Mouse (Mus musculus): Measurements from ENCODE around the gene Epb41l2. TPM values are rescaled to one million over a fixed set of nuclear protein-coding genes. Genes with fewer than 3 reads are reported as not detected.

The Epb41l2 gene
- total RNA-seq, 4 experiments from 2014 or later: 34.0 to 46.3 (median 40.7) TPM

- no peak for DNase-seq (ENCODE audit: low spot score)
Measured at GRCm38 (mm10) chr10:25399016-25399415, 39.4 kb downstream of the Epb41l2 start.

DNA sequence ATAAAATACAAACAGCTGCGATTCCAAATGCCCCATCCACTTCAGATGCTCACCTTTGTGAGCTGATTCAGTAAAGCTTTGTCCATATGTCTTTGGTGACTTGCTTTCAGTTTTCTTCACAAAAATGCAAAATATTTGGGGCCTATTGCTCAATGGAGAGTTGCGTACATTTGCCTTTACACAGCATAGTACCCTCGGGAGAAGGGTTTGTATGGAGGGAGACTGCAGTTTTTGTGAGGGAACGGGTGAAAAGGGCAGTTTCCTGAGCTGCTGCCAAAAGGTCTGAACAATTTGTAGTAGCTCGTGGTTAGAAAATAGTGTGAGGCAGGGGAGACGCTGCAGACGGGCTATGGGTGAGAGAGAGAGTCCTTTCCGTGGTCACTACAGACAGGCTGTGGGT, 40.5 kb downstream of the Epb41l2 start:
- no peak for DNase-seq (ENCODE audit: low spot score)

GRCm38 (mm10) chr10:25400646-25401045, 41.0 kb downstream of the Epb41l2 start:
- DNase-seq (ENCODE audit: low spot score): no peak

GRCm38 (mm10) chr10:25401356-25401755, 41.8 kb downstream of the Epb41l2 start:
- no peak for DNase-seq (ENCODE audit: low spot score)

GRCm38 (mm10) chr10:25402886-25403285, 43.3 kb downstream of the Epb41l2 start:
- no peak for DNase-seq (ENCODE audit: low spot score)

- DNase-seq (ENCODE audit: low spot score): no peak
Measured at GRCm38 (mm10) chr10:25403813-25404701, 44.5 kb downstream of the Epb41l2 start.

DNA sequence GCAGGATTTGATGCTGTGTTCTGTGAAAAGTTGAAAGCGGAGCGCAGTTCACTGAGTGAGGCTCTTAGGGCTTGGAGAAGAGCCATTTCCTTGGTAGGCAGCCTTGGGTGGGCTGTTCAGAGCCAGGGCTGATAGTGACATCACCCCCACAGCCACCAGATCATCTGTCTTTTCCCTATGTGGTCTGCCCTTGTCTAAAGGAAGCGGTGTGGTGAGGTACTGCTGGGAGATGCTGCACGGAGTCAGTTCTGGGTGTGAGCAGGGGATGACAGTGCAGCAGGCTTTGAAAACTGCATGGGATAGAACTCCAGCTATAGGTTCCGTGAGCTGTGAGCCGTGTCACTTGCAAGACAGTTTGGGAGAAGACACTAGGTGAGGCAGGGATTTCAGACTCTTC, 45.1 kb downstream of the Epb41l2 start:
- DNase-seq (ENCODE audit: low spot score): no peak

GRCm38 (mm10) chr10:25405551-25405950, 46.0 kb downstream of the Epb41l2 start:
- DNase-seq (ENCODE audit: low spot score): no peak

- no peak for DNase-seq (ENCODE audit: low spot score)
Measured at GRCm38 (mm10) chr10:25406695-25407094, 47.1 kb downstream of the Epb41l2 start.

DNA sequence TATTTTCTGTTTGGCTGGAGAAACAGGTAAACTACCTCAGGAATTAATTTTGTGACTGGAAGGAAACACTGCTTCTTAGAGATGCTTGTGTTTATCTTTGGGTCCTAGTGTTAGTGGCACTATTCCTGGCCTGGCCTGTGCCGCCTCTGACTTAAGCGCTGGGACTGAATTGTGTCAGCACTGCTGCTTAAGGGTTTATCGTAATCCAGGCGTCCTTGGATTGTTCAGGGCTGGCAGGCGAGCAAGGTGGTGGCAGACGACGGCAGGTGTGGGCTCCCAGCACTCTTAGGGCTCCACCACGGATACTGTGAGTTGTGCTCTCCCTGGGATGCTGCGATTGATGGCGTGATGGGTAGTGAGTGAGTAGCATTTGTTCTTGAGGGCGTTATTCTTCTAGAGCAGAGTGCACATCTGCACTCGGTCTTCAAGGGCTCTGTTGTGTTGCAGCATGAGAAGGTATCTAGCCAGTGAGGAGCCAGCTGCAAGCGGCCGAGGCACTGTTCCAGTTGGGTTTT, 48.6 kb downstream of the Epb41l2 start:
- no peak for DNase-seq (ENCODE audit: low spot score)

DNA sequence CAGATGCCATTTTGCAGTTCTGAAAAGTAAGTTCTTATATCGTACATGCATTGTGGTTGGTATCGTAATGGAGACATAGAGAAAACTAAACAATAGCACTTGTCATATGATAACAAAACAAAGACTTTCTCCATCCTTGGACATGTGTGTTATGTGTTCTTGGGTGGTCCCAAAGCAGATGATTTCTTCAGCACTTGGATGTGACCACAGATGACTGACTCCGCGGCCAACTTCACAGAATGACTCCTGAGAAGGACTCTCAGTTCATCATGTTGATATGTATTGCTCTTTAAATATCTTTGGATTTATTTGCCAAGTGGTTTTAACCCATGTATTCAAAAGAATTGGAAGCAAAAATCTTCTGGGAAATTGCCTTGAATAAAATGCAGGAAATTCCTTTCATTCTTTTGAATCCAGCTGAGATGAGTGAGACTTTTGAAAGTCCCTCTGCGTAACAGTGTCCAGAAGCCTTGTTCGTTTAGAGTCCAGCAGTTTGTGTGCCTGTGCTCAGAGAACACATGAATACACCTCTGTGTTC, 52.3 kb downstream of the Epb41l2 start:
- DNase-seq (ENCODE audit: low spot score): no peak

DNA sequence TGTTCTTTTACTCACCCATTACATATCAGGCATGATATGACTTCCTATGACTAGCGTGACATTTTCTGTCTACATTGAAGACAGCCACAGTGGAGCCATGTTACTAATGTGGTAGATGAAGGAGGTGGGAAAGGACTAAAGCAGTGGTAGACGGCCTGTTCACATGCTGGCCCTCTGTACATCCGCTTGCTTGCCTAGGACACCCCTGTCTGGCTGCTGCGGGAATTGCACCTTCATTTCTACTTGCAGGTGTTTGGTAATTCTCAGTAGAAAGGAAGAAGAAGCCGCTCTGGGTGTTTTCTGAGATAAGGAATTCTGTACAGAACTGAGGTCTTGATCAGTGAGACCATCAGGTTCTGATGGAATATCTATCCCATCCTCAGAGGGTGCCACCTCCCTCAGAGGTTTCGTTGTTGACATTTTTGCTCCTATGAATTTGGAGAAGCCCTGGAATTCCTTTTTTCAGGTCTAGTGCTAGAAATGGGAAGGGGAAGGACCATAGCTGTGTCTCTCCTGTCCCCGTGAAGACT, 55.7 kb downstream of the Epb41l2 start:
- no peak for DNase-seq (ENCODE audit: low spot score)

DNA sequence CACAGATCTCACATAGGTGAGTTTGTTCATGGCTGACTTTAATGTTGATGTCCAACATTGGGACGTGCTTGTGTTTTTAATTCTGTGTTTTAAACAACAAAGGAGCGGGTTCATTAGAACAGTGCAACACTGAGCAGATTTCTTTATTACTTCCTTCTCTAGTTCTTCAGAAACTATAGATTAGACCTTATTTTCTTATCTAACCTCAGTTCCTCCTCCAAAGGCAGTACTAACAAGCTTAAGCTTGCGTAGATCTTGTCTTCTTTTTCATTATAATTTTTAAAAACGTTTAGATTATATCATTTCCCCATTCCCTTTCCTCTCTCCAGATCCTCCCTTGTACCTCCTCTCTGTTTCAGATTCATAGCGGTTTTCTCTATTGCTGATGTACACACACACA, 57.1 kb downstream of the Epb41l2 start:
- no peak for DNase-seq (ENCODE audit: low spot score)

GRCm38 (mm10) chr10:25426058-25426457, 66.5 kb downstream of the Epb41l2 start:
- no peak for DNase-seq (ENCODE audit: low spot score)

- DNase-seq (ENCODE audit: low spot score): no peak
Measured at GRCm38 (mm10) chr10:25426814-25427213, 67.2 kb downstream of the Epb41l2 start.

- no peak for DNase-seq (ENCODE audit: low spot score)
Measured at GRCm38 (mm10) chr10:25427523-25427922, 67.9 kb downstream of the Epb41l2 start.

DNA sequence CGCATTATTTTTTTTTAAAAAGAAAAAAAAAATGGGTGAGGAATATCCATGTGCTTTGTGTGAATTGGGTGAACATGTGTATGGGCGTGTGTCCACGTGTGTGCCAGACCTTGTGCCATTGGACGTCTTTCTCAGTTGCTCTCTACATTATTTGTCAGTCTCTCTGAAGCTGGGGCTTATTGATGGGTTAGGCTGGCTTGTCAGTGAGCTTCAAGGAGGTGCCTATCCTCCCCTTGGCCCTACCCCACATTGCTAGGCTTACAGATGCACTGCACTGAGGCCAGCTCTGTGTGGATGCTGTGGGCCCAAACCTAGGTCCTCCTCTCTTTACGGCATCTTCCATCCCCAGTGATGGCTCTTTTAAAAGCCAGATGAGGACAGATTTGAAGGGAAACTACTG, 69.1 kb downstream of the Epb41l2 start:
- DNase-seq (ENCODE audit: low spot score): no peak

DNA sequence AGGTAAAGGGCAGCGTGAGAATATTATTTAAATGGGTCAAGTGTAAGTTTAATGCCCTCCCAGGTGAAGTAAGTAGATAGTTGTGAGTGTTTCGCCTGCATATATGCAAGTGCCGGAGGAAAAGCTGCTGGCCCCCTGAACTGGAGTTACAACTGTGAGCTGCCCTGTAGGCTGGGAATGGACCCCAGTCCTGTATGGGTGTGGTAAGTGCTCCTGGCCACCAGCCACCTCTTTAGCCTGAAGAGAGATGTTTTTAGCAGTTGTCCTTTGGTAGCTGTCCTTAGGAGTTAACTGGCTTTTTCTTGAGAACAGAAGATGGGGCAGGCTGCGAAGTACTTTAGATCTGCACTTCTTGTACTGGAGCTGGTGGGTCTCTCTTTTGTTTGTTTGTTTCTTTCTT, 69.7 kb downstream of the Epb41l2 start:
- DNase-seq (ENCODE audit: low spot score): no peak

- DNase-seq (ENCODE audit: low spot score): no peak
Measured at GRCm38 (mm10) chr10:25430862-25431261, 71.3 kb downstream of the Epb41l2 start.

GRCm38 (mm10) chr10:25432351-25432750, 72.8 kb downstream of the Epb41l2 start:
- DNase-seq (ENCODE audit: low spot score): peak; percentile 72

- DNase-seq (ENCODE audit: low spot score): no peak
Measured at GRCm38 (mm10) chr10:25432938-25433337, 73.3 kb downstream of the Epb41l2 start.

- no peak for DNase-seq (ENCODE audit: low spot score)
Measured at GRCm38 (mm10) chr10:25433524-25433923, 73.9 kb downstream of the Epb41l2 start.
